Mouse (Mus musculus): ENCODE data around the gene Gca.

GRCm38 (mm10) chr2:62709633-62710032 is 45.5 kb downstream of the Gca start:
- TF ChIP-seq MYOG (IDR thresholded peaks at IDR 0.05; ENCODE audit: control insufficient read depth in 1 of 3, insufficient read depth in 1 of 3, insufficient read length in 2 of 3, low read depth in 2 of 3) = no peak
- TF ChIP-seq POLR2A (IDR thresholded peaks at IDR 0.05; ENCODE audit: insufficient read length, low read depth) = no peak
- no peak for TF ChIP-seq CEBPB (IDR thresholded peaks at IDR 0.05; ENCODE audit: insufficient read depth, poor library complexity, severe bottlenecking)
- TF ChIP-seq MAX (IDR thresholded peaks at IDR 0.05; ENCODE audit: low read depth) = no peak
- TF ChIP-seq POLR2AphosphoS2 (IDR thresholded peaks at IDR 0.05; ENCODE audit: insufficient read length, low read depth) = no peak
- no peak for TF ChIP-seq TCF12 (IDR thresholded peaks at IDR 0.05; ENCODE audit: insufficient read depth, poor library complexity, severe bottlenecking)
- TF ChIP-seq E2F4 (IDR thresholded peaks at IDR 0.05; ENCODE audit: insufficient read depth) = no peak

Data from myocyte (in vitro differentiated cells).